Mouse (Mus musculus) cortical plate, adult 2 months (tissue): ENCODE results near the gene Ly9.

Source experiments
- CTCF ChIP-seq: fragments of 200-500 bp; IDR thresholded peaks from 2 replicates; pipeline ENCODE4 v1.5.1; 2011; ENCODE audit warnings: mild to moderate bottlenecking, control low read depth, low read length; ENCODE audit not compliant: insufficient read depth; ENCODE audit errors: extremely low read depth
- POLR2A ChIP-seq: fragments of 200-500 bp; IDR thresholded peaks from 2 replicates; pipeline ENCODE4 v1.6.1; 2011; ENCODE audit warnings: mild to moderate bottlenecking, low read length, control low read depth; ENCODE audit not compliant: insufficient read depth; ENCODE audit errors: extremely low read depth

GRCm38 (mm10) chr1:171647716-171648115 lies 40.5 kb upstream of the Ly9 start:
- TF ChIP-seq CTCF = no peak
- TF ChIP-seq POLR2A = no peak
